Mouse (Mus musculus) MEL (cell line): ENCODE results near the gene Fbxo30. TPM values are rescaled to one million over a fixed set of nuclear protein-coding genes. Genes with fewer than 3 reads are reported as not detected.

Experiments
- DNase-seq: peaks from one replicate; pipeline ENCODE4 v3.0.0; 2011; ENCODE audit warnings: low read depth, low spot score
- H3K27ac ChIP-seq: 2 replicates; pipeline ENCODE4 v1.5.1; 2012; ENCODE audit warnings: low read depth, mild to moderate bottlenecking, control low read depth, low read length, moderate library complexity; ENCODE audit not compliant: control insufficient read depth
- H3K27me3 ChIP-seq, 2 experiments: fragments of 150-350 bp in 1 of 2; sonication (generic) in 1 of 2; 2 replicates each; pipeline ENCODE4 v1.6.1; 2012; ENCODE audit warnings: low read length in 2 of 2, mild to moderate bottlenecking in 2 of 2, improper control_type of control experiment in 1 of 2, moderate library complexity in 1 of 2; ENCODE audit not compliant: insufficient read depth in 2 of 2, control insufficient read depth in 1 of 2
- H3K36me3 ChIP-seq, 2 experiments: 2 replicates each; pipeline ENCODE4 v1.6.1; 2012 to 2014; ENCODE audit warnings: low read length in 2 of 2, improper control_type of control experiment in 1 of 2, inconsistent platforms in 1 of 2, mild to moderate bottlenecking in 1 of 2; ENCODE audit not compliant: insufficient read depth in 2 of 2, control insufficient read depth in 1 of 2
- H3K4me1 ChIP-seq, 2 experiments: fragments of 150-350 bp in 1 of 2; sonication (generic) in 1 of 2; 2 replicates each; pipeline ENCODE4 v1.6.1; 2012; ENCODE audit warnings: low read length in 2 of 2, improper control_type of control experiment in 1 of 2, mild to moderate bottlenecking in 1 of 2; ENCODE audit not compliant: insufficient read depth in 2 of 2, control insufficient read depth in 1 of 2
- H3K4me3 ChIP-seq, 2 experiments: fragments of 150-350 bp in 1 of 2; sonication (generic) in 1 of 2; 2 replicates each; pipeline ENCODE4 v1.5.1; 2012; ENCODE audit warnings: low read depth in 2 of 2, low read length in 2 of 2, mild to moderate bottlenecking in 2 of 2, moderate library complexity in 2 of 2, control low read depth in 1 of 2, improper control_type of control experiment in 1 of 2; ENCODE audit not compliant: control insufficient read depth in 1 of 2, insufficient read depth in 1 of 2
- H3K79me2 ChIP-seq: 2 replicates; pipeline ENCODE4 v1.6.1; 2012; ENCODE audit warnings: mild to moderate bottlenecking, low read length, moderate library complexity; ENCODE audit not compliant: control insufficient read depth, poor library complexity, insufficient read depth
- H3K9ac ChIP-seq: 2 replicates; pipeline ENCODE4 v1.6.1; 2012; ENCODE audit warnings: low read depth, mild to moderate bottlenecking, control low read depth, low read length, moderate library complexity; ENCODE audit not compliant: control insufficient read depth, poor library complexity, severe bottlenecking
- H3K9me3 ChIP-seq: fragments of 150-350 bp; sonication (generic); replicated peaks from 2 replicates; pipeline ENCODE4 v1.6.1; 2012; ENCODE audit warnings: mild to moderate bottlenecking, low read length, improper control_type of control experiment, moderate library complexity; ENCODE audit not compliant: insufficient read depth
- BHLHE40 ChIP-seq: IDR thresholded peaks from 2 replicates; pipeline ENCODE4 v1.6.1; 2012; ENCODE audit warnings: low read depth, mild to moderate bottlenecking, inconsistent platforms, low read length, improper control_type of control experiment, borderline replicate concordance
- CHD1 ChIP-seq: IDR thresholded peaks from 2 replicates; pipeline ENCODE4 v1.6.1; 2012; ENCODE audit warnings: low read depth, mild to moderate bottlenecking, inconsistent platforms, low read length, improper control_type of control experiment
- E2F4 ChIP-seq: IDR thresholded peaks from 2 replicates; pipeline ENCODE4 v1.6.1; 2011; ENCODE audit warnings: low read depth, low read length, improper control_type of control experiment, borderline replicate concordance
- EP300 ChIP-seq, 2 experiments: IDR thresholded peaks; 2 replicates each; pipeline ENCODE4 v1.6.1; 2011; ENCODE audit warnings: improper control_type of control experiment in 2 of 2, low read length in 2 of 2, low read depth in 1 of 2, mild to moderate bottlenecking in 1 of 2
- ETS1 ChIP-seq: IDR thresholded peaks from 2 replicates; pipeline ENCODE4 v1.6.1; 2012; ENCODE audit warnings: low read depth, mild to moderate bottlenecking, inconsistent platforms, low read length, improper control_type of control experiment, moderate library complexity
- GABPA ChIP-seq: IDR thresholded peaks from 2 replicates; pipeline ENCODE4 v1.6.1; 2012; ENCODE audit warnings: low read depth, mild to moderate bottlenecking, inconsistent platforms, low read length, improper control_type of control experiment, moderate library complexity
- GATA1 ChIP-seq: IDR thresholded peaks from 2 replicates; pipeline ENCODE4 v1.6.1; 2011; ENCODE audit warnings: low read depth, low read length, improper control_type of control experiment
- JUND ChIP-seq: IDR thresholded peaks from 2 replicates; pipeline ENCODE4 v1.6.1; 2011; ENCODE audit warnings: low read depth, mild to moderate bottlenecking, improper control_type of control experiment, low read length
- KAT2A ChIP-seq: conservative IDR thresholded peaks from 2 replicates; pipeline ENCODE4 v1.6.1; 2012; ENCODE audit warnings: low read depth, low read length, improper control_type of control experiment, inconsistent platforms
- MAFK ChIP-seq: IDR thresholded peaks from 2 replicates; pipeline ENCODE4 v1.6.1; 2011; ENCODE audit warnings: low read depth, mild to moderate bottlenecking, low read length, improper control_type of control experiment, borderline replicate concordance
- MAX ChIP-seq: IDR thresholded peaks from 2 replicates; pipeline ENCODE4 v1.6.1; 2011; ENCODE audit warnings: low read length, improper control_type of control experiment
- MAZ ChIP-seq: IDR thresholded peaks from 2 replicates; pipeline ENCODE4 v1.6.1; 2012; ENCODE audit warnings: low read depth, mild to moderate bottlenecking, inconsistent platforms, low read length, improper control_type of control experiment
- MEF2A ChIP-seq: IDR thresholded peaks from 2 replicates; pipeline ENCODE4 v1.6.1; 2014; ENCODE audit warnings: low read depth, mild to moderate bottlenecking, inconsistent platforms, low read length, improper control_type of control experiment; ENCODE audit not compliant: poor library complexity, insufficient replicate concordance, severe bottlenecking; ENCODE audit errors: extremely low read depth
- MXI1 ChIP-seq: IDR thresholded peaks from 2 replicates; pipeline ENCODE4 v1.6.1; 2011; ENCODE audit warnings: mild to moderate bottlenecking, low read depth, low read length, improper control_type of control experiment
- MYB ChIP-seq: IDR thresholded peaks from 2 replicates; pipeline ENCODE4 v1.6.1; 2011; ENCODE audit warnings: mild to moderate bottlenecking, low read depth, low read length, improper control_type of control experiment
- MYC ChIP-seq: IDR thresholded peaks from 2 replicates; pipeline ENCODE4 v1.6.1; 2011; ENCODE audit warnings: low read depth, mild to moderate bottlenecking, low read length, improper control_type of control experiment, moderate library complexity
- NELFE ChIP-seq: IDR thresholded peaks from 2 replicates; pipeline ENCODE4 v1.6.1; 2011; ENCODE audit warnings: low read depth, low read length, improper control_type of control experiment
- NRF1 ChIP-seq: IDR thresholded peaks from 2 replicates; pipeline ENCODE4 v1.6.1; 2014; ENCODE audit warnings: low read depth, mild to moderate bottlenecking, inconsistent platforms, low read length, improper control_type of control experiment, moderate library complexity; ENCODE audit not compliant: poor library complexity, insufficient read depth, severe bottlenecking
- POLR2A ChIP-seq, 2 experiments: IDR thresholded peaks; 2 replicates each; pipeline ENCODE4 v1.6.1; 2011 to 2012; ENCODE audit warnings: low read length in 2 of 2, mild to moderate bottlenecking in 2 of 2, control low read depth in 1 of 2, improper control_type of control experiment in 1 of 2, low read depth in 1 of 2, moderate library complexity in 1 of 2; ENCODE audit not compliant: control insufficient read depth in 1 of 2, insufficient read depth in 1 of 2, poor library complexity in 1 of 2
- POLR2AphosphoS2 ChIP-seq: IDR thresholded peaks from 2 replicates; pipeline ENCODE4 v1.6.1; 2011; ENCODE audit warnings: low read length, improper control_type of control experiment
- POLR2AphosphoS5 ChIP-seq: IDR thresholded peaks from 2 replicates; pipeline ENCODE4 v1.6.1; 2012; ENCODE audit warnings: low read depth, borderline replicate concordance, mild to moderate bottlenecking, inconsistent platforms, low read length, moderate library complexity, mixed read lengths
- SIN3A ChIP-seq: IDR thresholded peaks from 2 replicates; pipeline ENCODE4 v1.6.1; 2012; ENCODE audit warnings: low read length, improper control_type of control experiment, inconsistent platforms
- SMC3 ChIP-seq: IDR thresholded peaks from 2 replicates; pipeline ENCODE4 v1.6.1; 2011; ENCODE audit warnings: low read depth, low read length, improper control_type of control experiment
- TAL1 ChIP-seq: IDR thresholded peaks from 2 replicates; pipeline ENCODE4 v1.6.1; 2012; ENCODE audit warnings: mild to moderate bottlenecking, inconsistent platforms, low read length, moderate library complexity, mixed read lengths
- TBP ChIP-seq: IDR thresholded peaks from 2 replicates; pipeline ENCODE4 v1.8.0; 2011; ENCODE audit warnings: low read depth, low read length, improper control_type of control experiment
- UBTF ChIP-seq: IDR thresholded peaks from 2 replicates; pipeline ENCODE4 v1.6.1; 2012; ENCODE audit warnings: low read depth, mild to moderate bottlenecking, inconsistent platforms, low read length, improper control_type of control experiment, moderate library complexity, borderline replicate concordance; ENCODE audit not compliant: insufficient read depth
- USF1 ChIP-seq: IDR thresholded peaks from 2 replicates; pipeline ENCODE4 v1.6.1; 2014; ENCODE audit warnings: low read depth, mild to moderate bottlenecking, inconsistent platforms, low read length, improper control_type of control experiment, moderate library complexity
- USF2 ChIP-seq, 2 experiments: IDR thresholded peaks; 2 replicates each; pipeline ENCODE4 v1.6.1; 2011 to 2012; ENCODE audit warnings: improper control_type of control experiment in 2 of 2, low read length in 2 of 2, borderline replicate concordance in 1 of 2, inconsistent platforms in 1 of 2, low read depth in 1 of 2, mild to moderate bottlenecking in 1 of 2; ENCODE audit not compliant: insufficient read depth in 1 of 2
- ZC3H11A ChIP-seq: IDR thresholded peaks from 2 replicates; pipeline ENCODE4 v1.6.1; 2012; ENCODE audit warnings: low read depth, mild to moderate bottlenecking, inconsistent platforms, low read length, improper control_type of control experiment
- ZMIZ1 ChIP-seq: IDR thresholded peaks from 2 replicates; pipeline ENCODE4 v1.6.1; 2012; ENCODE audit warnings: low read depth, mild to moderate bottlenecking, inconsistent platforms, low read length, improper control_type of control experiment, moderate library complexity
- ZNF384 ChIP-seq: IDR thresholded peaks from 2 replicates; pipeline ENCODE4 v1.6.1; 2012; ENCODE audit warnings: low read depth, mild to moderate bottlenecking, inconsistent platforms, low read length, improper control_type of control experiment
- polyA plus RNA-seq, 2 experiments: library from polyadenylated mRNA; stranded (reverse) in 1 of 2; unstranded in 1 of 2; fragments of >175 nt in 1 of 2; fragments of >200 nt in 1 of 2; gene quantifications; 2 replicates each; pipeline versions ENCODE4 v1.2.1 to v1.2.4; 2012; ENCODE audit warnings: low replicate concordance in 2 of 2, low read depth in 1 of 2; ENCODE audit not compliant: insufficient read length in 2 of 2, insufficient read depth in 1 of 2, missing spikeins in 1 of 2
- total RNA-seq: library from RNA; depleted of rRNA; stranded (reverse); fragments of 300-350 nt; gene quantifications from 2 replicates; pipeline ENCODE4 v1.2.3, GENCODE M21; 2012

Fbxo30 gene
- total and polyA plus RNA-seq, 3 experiments, result 10.1 to 10.8 TPM; not detected in 1

DNA sequence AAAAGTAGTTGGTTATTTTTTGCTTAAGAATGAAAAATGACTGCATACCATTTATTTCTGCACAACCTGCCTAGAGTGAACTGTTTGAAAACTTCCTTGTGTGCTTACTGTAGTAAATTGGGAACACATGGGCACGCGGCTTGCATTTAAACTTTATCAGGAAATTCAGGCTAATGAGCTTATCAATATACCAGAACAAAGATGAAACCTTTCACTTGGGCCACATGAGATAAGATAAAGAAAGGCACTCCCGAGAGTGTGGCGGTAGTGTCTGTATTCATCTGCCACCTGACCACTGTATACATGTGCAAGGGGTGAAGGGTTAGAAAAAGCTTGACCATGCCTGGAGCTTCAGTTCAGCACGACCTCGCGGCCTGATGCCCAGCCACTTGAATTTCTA lies 41.2 kb downstream of the Fbxo30 start (continued):
- TF ChIP-seq MAX (peak; percentile 49), MXI1 (peak; percentile 77), MYC (peak; percentile 85), POLR2A (IDR thresholded peaks at IDR 0.05; ENCODE audit: control insufficient read depth in 1 of 2, insufficient read depth in 1 of 2, low read depth in 1 of 2, low read length in 2 of 2, poor library complexity in 1 of 2) (no peak), MYB (no peak), NRF1 (0 out of 2 replicates have a peak, but pooled peaks have one; percentile 9), USF2 (IDR thresholded peaks at IDR 0.05; ENCODE audit: borderline replicate concordance in 1 of 2, insufficient read depth in 1 of 2, low read depth in 1 of 2, low read length in 2 of 2) (no peak), NELFE (no peak), ZC3H11A (no peak)

DNA sequence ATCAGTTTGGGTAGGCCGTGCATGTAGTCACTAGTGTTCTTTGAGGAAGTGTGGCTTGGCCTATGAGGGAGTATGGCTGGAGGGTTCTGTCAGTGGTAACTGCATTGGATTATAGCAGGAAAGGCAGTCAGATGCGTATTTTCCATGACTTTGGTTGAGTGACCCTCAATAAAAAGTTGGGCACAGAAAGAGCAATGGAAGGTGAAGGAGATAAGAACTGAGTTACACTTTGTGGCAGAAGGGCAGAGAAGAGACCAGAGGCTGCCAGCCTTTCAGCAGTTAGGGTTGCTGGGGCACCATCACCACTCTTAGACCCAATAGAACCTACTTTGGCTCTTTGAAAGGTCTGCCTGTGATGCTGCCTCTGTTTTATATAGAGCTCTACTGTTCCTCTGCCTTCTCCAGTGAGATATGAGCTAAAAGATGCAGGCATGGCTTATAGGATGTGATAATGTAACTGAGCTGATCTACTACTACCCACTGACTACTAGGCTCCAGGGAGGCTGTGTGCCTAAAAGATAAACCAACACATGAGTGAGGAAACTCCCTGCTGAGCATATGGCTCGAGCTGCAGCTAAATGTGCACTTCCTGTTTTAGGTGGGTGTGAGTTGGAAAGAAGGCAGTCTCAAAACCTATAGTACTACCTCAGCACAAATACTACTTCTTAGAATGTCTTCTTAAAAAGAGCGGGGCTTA lies 42.2 kb downstream of the Fbxo30 start:
- Histone ChIP-seq H3K4me3 (peak overlapping the region in 1 of 2 experiments; percentile 7; a peak in 1 of 4 replicates), H3K9ac (peak overlapping the region; percentile 21), H3K27me3 (no peaks in the 10 kb centered on the region), H3K27ac (peak overlapping the region; percentile 90), H3K9me3 (no peaks in the 10 kb centered on the region), H3K79me2 (no peaks in the 10 kb centered on the region), H3K36me3 (peaks cover 0 to 27% of the 10 kb centered on the region in 2 experiments; a peak in 2 of 4 replicates), H3K4me1 (peaks cover 17 to 29% of the 10 kb centered on the region in 2 experiments)
- DNase-seq, result peak; percentile 96
- TF ChIP-seq POLR2A (IDR thresholded peaks at IDR 0.05; ENCODE audit: control insufficient read depth in 1 of 2, insufficient read depth in 1 of 2, low read depth in 1 of 2, low read length in 2 of 2, poor library complexity in 1 of 2), result peak; percentile 39 to 82
- peak; percentile 77; the same call in 1 of the 2 replicates for TF ChIP-seq MAFK
- TF ChIP-seq MAZ, result no peak
- peak; percentile 95 for TF ChIP-seq POLR2AphosphoS2
- no peak for TF ChIP-seq JUND
- no peak for TF ChIP-seq KAT2A
- TF ChIP-seq GATA1, result peak; percentile 94
- TF ChIP-seq SIN3A, result peak; percentile 85
- TF ChIP-seq ZNF384, result no peak
- TF ChIP-seq TBP, result peak; percentile 98
- TF ChIP-seq MXI1, result peak; percentile 83; the same call in 1 of the 2 replicates
- TF ChIP-seq CHD1, result no peak
- TF ChIP-seq BHLHE40, result peak; percentile 65; the same call in 1 of the 2 replicates
- TF ChIP-seq UBTF, result no peak
- TF ChIP-seq TAL1, result peak; percentile 94
- TF ChIP-seq ZC3H11A, result no peak
- no peak for TF ChIP-seq USF2 (IDR thresholded peaks at IDR 0.05; ENCODE audit: borderline replicate concordance in 1 of 2, insufficient read depth in 1 of 2, low read depth in 1 of 2, low read length in 2 of 2)
- TF ChIP-seq MAX, result peak; percentile 84
- peak; percentile 65 for TF ChIP-seq NELFE
- TF ChIP-seq E2F4, result no peak
- TF ChIP-seq ZMIZ1, result peak; percentile 99
- TF ChIP-seq USF1, result no peak
- TF ChIP-seq NRF1, result no peak
- TF ChIP-seq SMC3, result no peak
- TF ChIP-seq POLR2AphosphoS5, result peak; percentile 79; the same call in 1 of the 2 replicates
- peak; percentile 93 to 94 for TF ChIP-seq EP300 (IDR thresholded peaks at IDR 0.05; ENCODE audit: low read depth in 1 of 2, low read length in 2 of 2)
- TF ChIP-seq GABPA, result no peak
- TF ChIP-seq MEF2A, result no peak
- peak; percentile 97 for TF ChIP-seq ETS1
- peak; percentile 94; the same call in 1 of the 2 replicates for TF ChIP-seq MYC
